Mouse (Mus musculus) testis, adult 2 months (tissue): ENCODE measurements around the gene Chrm3.

ENCODE experiments used
- CTCF ChIP-seq: fragments of 200-500 bp; IDR thresholded peaks from 2 replicates; pipeline ENCODE4 v1.5.1; 2012; ENCODE audit warnings: low read depth, mild to moderate bottlenecking, inconsistent platforms, low read length, moderate library complexity; ENCODE audit not compliant: control insufficient read depth, insufficient read depth, insufficient replicate concordance
- POLR2A ChIP-seq: fragments of 200-500 bp; IDR thresholded peaks from 2 replicates; pipeline ENCODE4 v1.6.1; 2012; ENCODE audit warnings: low read depth, mild to moderate bottlenecking, inconsistent platforms, low read length, moderate library complexity; ENCODE audit not compliant: control insufficient read depth

GRCm38 (mm10) chr13:9847515-9847914, 513.1 kb downstream of the Chrm3 start:
- TF ChIP-seq CTCF (no peak), POLR2A (no peak)
